16 mouse cellular contexts compared by ENCODE assay signal in genomic region chr16:95352266-95352665, GRCm38 (mm10).
A peak's percentile ranks its signal among the peaks of the same experiment; 100 is the strongest.
DNase-seq lines count a peak whose midpoint lies in the region; ATAC-seq and TF ChIP-seq lines count a peak whose summit lies in the region.
"Had no signal": no experiment of that assay in that cellular context is flagged by ENCODE, and none has a peak within 500 bp of the region (broad histone marks: within the 10 kb centered on the region; RNA-seq: fewer than 3 reads in every experiment).

No protein-coding gene starts in this region.

- no peak for DNase-seq in heart, adult 9 months (ENCODE audit: low spot score in 2 of 2)
- DNase-seq in CH12.LX (ENCODE audit: extremely low read depth) = no peak
- no peak for DNase-seq in heart, postnatal 0 days (ENCODE audit: low spot score)
- no peak for DNase-seq in lung, adult 2 months
- DNase-seq: adrenal gland, postnatal 10 days; cerebellum, postnatal 36 days; liver, embryonic 13.5 days; retina, postnatal 1 day; spleen, adult 18-20 months had no signal

- 41% methylated on average over 8 of the region's 8 CpGs for WGBS in heart, embryonic 11.5 days (ENCODE audit: insufficient replicate concordance)
- WGBS in heart, postnatal 0 days = 51% methylated on average over 8 of the region's 8 CpGs
- WGBS in lung, adult 2 months = 43% methylated on average over 8 of the region's 8 CpGs
- WGBS in midbrain, embryonic 13.5 days = 63% methylated on average over 8 of the region's 8 CpGs

- in situ Hi-C loops in CH12.LX (cut with MboI; ENCODE audit: low pct_ligation_motif_present, low pct_unique_long_range_greater_than_20kb, low sequenced_read_pairs) = no loop called here

- no peak for TF ChIP-seq POLR2A in CH12.LX (IDR thresholded peaks at IDR 0.05; ENCODE audit: low read depth, low read length)
- TF ChIP-seq POLR2A in lung, adult 2 months (IDR thresholded peaks at IDR 0.05; ENCODE audit: borderline replicate concordance, extremely low read depth, low read depth, low read length) = peak; percentile 44; the same call in 1 of the 2 replicates

- peaks cover 30% of the 10 kb centered on the region for H3K4me1 ChIP-seq in heart, embryonic 11.5 days (ENCODE audit: control insufficient read depth, insufficient read depth, low read length)
- H3K4me1 ChIP-seq in CH12.LX (ENCODE audit: control insufficient read depth in 1 of 2, insufficient read depth in 2 of 2) = peaks cover 36 to 60% of the 10 kb centered on the region in 2 experiments
- peaks cover 13% of the 10 kb centered on the region for H3K4me1 ChIP-seq in heart, postnatal 0 days (ENCODE audit: control insufficient read depth, insufficient read depth)
- H3K4me1 ChIP-seq in lung, adult 2 months (ENCODE audit: control insufficient read depth, insufficient read depth, low read length) = peaks cover 34% of the 10 kb centered on the region
- 0 out of 2 replicates have a peak, but pooled peaks cover 8% of the 10 kb centered on the region for H3K4me1 ChIP-seq in midbrain, embryonic 13.5 days (replicated peaks)
- H3K4me1 ChIP-seq: neural tube, embryonic 15.5 days had no signal

- H3K79me2 ChIP-seq in CH12.LX (replicated peaks; ENCODE audit: control insufficient read depth, extremely low read depth, insufficient read depth, poor library complexity, severe bottlenecking) = no peaks in the 10 kb centered on the region

- no peak overlapping the region for H3K9ac ChIP-seq in heart, embryonic 11.5 days (ENCODE audit: low read depth, low read length)
- H3K9ac ChIP-seq in CH12.LX (ENCODE audit: insufficient read depth, low read depth) = no peak overlapping the region
- 0 out of 2 replicates have a peak overlapping the region, but pooled peaks have one; percentile 15 for H3K9ac ChIP-seq in heart, postnatal 0 days (replicated peaks; ENCODE audit: low read depth, low read length)
- no peak overlapping the region for H3K9ac ChIP-seq in midbrain, embryonic 13.5 days (replicated peaks)
- H3K9ac ChIP-seq: embryonic facial prominence, embryonic 13.5 days; forebrain, embryonic 12.5 days; liver, embryonic 13.5 days; neural tube, embryonic 15.5 days had no signal

- dilution Hi-C loops in CH12.LX (cut with MboI; ENCODE audit: extremely low pct_ligation_motif_present, extremely low pct_unique_long_range_greater_than_20kb, low sequenced_read_pairs) = no loop called here

- peak; percentile 55; the same call in 1 of the 2 replicates for ATAC-seq in heart, embryonic 11.5 days (replicated peaks; ENCODE audit: insufficient number of reproducible peaks, low FRiP score, low TSS enrichment)
- peak; percentile 27 for ATAC-seq in heart, postnatal 0 days (ENCODE audit: insufficient read depth, low read depth)
- ATAC-seq in erythroblast, adult 5-6 weeks (replicated peaks; ENCODE audit: low FRiP score, poor library complexity, severe bottlenecking) = no peak
- ATAC-seq in midbrain, embryonic 13.5 days = no peak

- no peak for TF ChIP-seq RAD21 in CH12.LX (IDR thresholded peaks at IDR 0.05; ENCODE audit: low read depth, low read length)

- H3K27ac ChIP-seq in heart, embryonic 11.5 days (ENCODE audit: low read depth, low read length) = peak overlapping the region; percentile 4; the same call in 1 of the 2 replicates
- no peak overlapping the region for H3K27ac ChIP-seq in CH12.LX (ENCODE audit: insufficient read depth, low read depth)
- no peak overlapping the region for H3K27ac ChIP-seq in heart, postnatal 0 days (ENCODE audit: low read depth)
- no peak overlapping the region for H3K27ac ChIP-seq in midbrain, embryonic 13.5 days
- H3K27ac ChIP-seq: embryonic facial prominence, embryonic 13.5 days; forebrain, embryonic 12.5 days; hindbrain, embryonic 10.5 days; liver, embryonic 13.5 days; neural tube, embryonic 15.5 days had no signal

- H3K36me3 ChIP-seq in heart, embryonic 11.5 days (ENCODE audit: control insufficient read depth, insufficient read depth, low read length) = no peaks in the 10 kb centered on the region
- no peaks in the 10 kb centered on the region for H3K36me3 ChIP-seq in CH12.LX (replicated peaks in 1 of 2; ENCODE audit: control insufficient read depth in 1 of 2, insufficient read depth in 1 of 2, low read length in 1 of 2)
- H3K36me3 ChIP-seq in heart, postnatal 0 days (replicated peaks; ENCODE audit: control insufficient read depth, insufficient read depth, low read length) = no peaks in the 10 kb centered on the region
- H3K36me3 ChIP-seq in midbrain, embryonic 13.5 days = no peaks in the 10 kb centered on the region
- H3K36me3 ChIP-seq: embryonic facial prominence, embryonic 13.5 days; forebrain, embryonic 12.5 days; hindbrain, embryonic 10.5 days; liver, embryonic 13.5 days; neural tube, embryonic 15.5 days had no signal

- no peak for TF ChIP-seq CTCF in CH12.LX (conservative IDR thresholded peaks at IDR 0.05 in 1 of 2, IDR thresholded peaks at IDR 0.05 in 1 of 2; ENCODE audit: low read depth in 2 of 2, low read length in 2 of 2)
- no peak for TF ChIP-seq CTCF in heart, postnatal 0 days (IDR thresholded peaks at IDR 0.05; ENCODE audit: low read depth)
- no peak for TF ChIP-seq CTCF in lung, adult 2 months (IDR thresholded peaks at IDR 0.05; ENCODE audit: insufficient read depth, low read length)

- H3K9me3 ChIP-seq in heart, embryonic 11.5 days (replicated peaks; ENCODE audit: control insufficient read depth, low read length) = no peaks in the 10 kb centered on the region
- no peaks in the 10 kb centered on the region for H3K9me3 ChIP-seq in CH12.LX (replicated peaks; ENCODE audit: low read length)
- H3K9me3 ChIP-seq in heart, postnatal 0 days (replicated peaks; ENCODE audit: control insufficient read depth, low read length) = no peaks in the 10 kb centered on the region
- no peaks in the 10 kb centered on the region for H3K9me3 ChIP-seq in midbrain, embryonic 13.5 days
- H3K9me3 ChIP-seq: embryonic facial prominence, embryonic 13.5 days; forebrain, embryonic 12.5 days; hindbrain, embryonic 10.5 days; liver, embryonic 13.5 days; neural tube, embryonic 15.5 days had no signal

- H3K27me3 ChIP-seq in heart, embryonic 11.5 days (ENCODE audit: control insufficient read depth, insufficient read depth, low read length) = no peaks in the 10 kb centered on the region
- no peaks in the 10 kb centered on the region for H3K27me3 ChIP-seq in CH12.LX (replicated peaks)
- H3K27me3 ChIP-seq in heart, postnatal 0 days (ENCODE audit: control insufficient read depth, insufficient read depth, low read length) = no peaks in the 10 kb centered on the region
- no peaks in the 10 kb centered on the region for H3K27me3 ChIP-seq in midbrain, embryonic 13.5 days
- H3K27me3 ChIP-seq: embryonic facial prominence, embryonic 13.5 days; forebrain, embryonic 12.5 days; liver, embryonic 13.5 days; neural tube, embryonic 15.5 days had no signal

- H3K4me3 ChIP-seq in heart, embryonic 11.5 days (ENCODE audit: low read depth, low read length) = no peak overlapping the region
- no peak overlapping the region for H3K4me3 ChIP-seq in CH12.LX (replicated peaks in 1 of 3; ENCODE audit: low read depth in 2 of 3, low read length in 2 of 3, poor library complexity in 1 of 3)
- no peak overlapping the region for H3K4me3 ChIP-seq in heart, postnatal 0 days (ENCODE audit: low read depth, low read length)
- no peak overlapping the region for H3K4me3 ChIP-seq in lung, adult 2 months (replicated peaks; ENCODE audit: extremely low read depth, low read depth, low read length)
- no peak overlapping the region for H3K4me3 ChIP-seq in midbrain, embryonic 13.5 days (replicated peaks)
- H3K4me3 ChIP-seq: embryonic facial prominence, embryonic 13.5 days; forebrain, embryonic 12.5 days; hindbrain, embryonic 10.5 days; liver, embryonic 13.5 days; neural tube, embryonic 15.5 days had no signal

- H3K4me2 ChIP-seq in heart, embryonic 11.5 days = no peak overlapping the region
- H3K4me2 ChIP-seq in CH12.LX (ENCODE audit: insufficient read depth, low read depth, poor library complexity, severe bottlenecking) = no peak overlapping the region
- H3K4me2 ChIP-seq in heart, postnatal 0 days (ENCODE audit: low read depth, low read length) = no peak overlapping the region
- H3K4me2 ChIP-seq in midbrain, embryonic 13.5 days (replicated peaks) = no peak overlapping the region
- H3K4me2 ChIP-seq: embryonic facial prominence, embryonic 13.5 days; forebrain, embryonic 12.5 days; liver, embryonic 13.5 days; neural tube, embryonic 15.5 days had no signal

- no peak for TF ChIP-seq EP300 in CH12.LX (IDR thresholded peaks at IDR 0.05; ENCODE audit: low read length)
- no peak for TF ChIP-seq EP300 in heart, postnatal 0 days (IDR thresholded peaks at IDR 0.05; ENCODE audit: low read depth)

TF ChIP-seq in CH12.LX, 34 proteins besides CTCF, POLR2A, EP300 and RAD21:
- TF ChIP-seq JUND (conservative IDR thresholded peaks at IDR 0.05; ENCODE audit: low read depth, low read length) (no peak), SMC3 (IDR thresholded peaks at IDR 0.05; ENCODE audit: low read depth, low read length) (no peak), TCF12 (IDR thresholded peaks at IDR 0.05; ENCODE audit: low read depth, low read length) (0 out of 2 replicates have a peak, but pooled peaks have one; percentile 25), MAX (IDR thresholded peaks at IDR 0.05; ENCODE audit: low read length) (0 out of 2 replicates have a peak, but pooled peaks have one; percentile 19), MAZ (IDR thresholded peaks at IDR 0.05; ENCODE audit: low read depth, low read length) (no peak), NELFE (IDR thresholded peaks at IDR 0.05; ENCODE audit: low read depth, low read length) (no peak), TBP (conservative IDR thresholded peaks at IDR 0.05; ENCODE audit: low read depth, low read length) (no peak), SIN3A (IDR thresholded peaks at IDR 0.05; ENCODE audit: low read length) (no peak), JUN (IDR thresholded peaks at IDR 0.05; ENCODE audit: insufficient read depth, low read depth, low read length) (no peak), ZNF384 (IDR thresholded peaks at IDR 0.05; ENCODE audit: low read depth, low read length) (no peak), MEF2A (IDR thresholded peaks at IDR 0.05; ENCODE audit: borderline replicate concordance, low read depth, low read length) (no peak), GABPA (IDR thresholded peaks at IDR 0.05; ENCODE audit: insufficient replicate concordance, low read depth, low read length) (no peak), BHLHE40 (IDR thresholded peaks at IDR 0.05; ENCODE audit: low read depth, low read length) (no peak), KAT2A (IDR thresholded peaks at IDR 0.05; ENCODE audit: insufficient replicate concordance, low read length) (no peak), E2F4 (IDR thresholded peaks at IDR 0.05; ENCODE audit: insufficient replicate concordance, low read depth, low read length) (no peak), USF2 (conservative IDR thresholded peaks at IDR 0.05; ENCODE audit: low read depth, low read length) (no peak), MXI1 (IDR thresholded peaks at IDR 0.05; ENCODE audit: low read depth, low read length) (no peak), IRF4 (IDR thresholded peaks at IDR 0.05; ENCODE audit: low read depth, low read length) (peak; percentile 27; the same call in 1 of the 2 replicates), USF1 (IDR thresholded peaks at IDR 0.05; ENCODE audit: low read depth, low read length) (no peak)

Comparison
In these comparisons a context has a peak if more than half of its experiments do, and no peak if none do; other contexts are left out.
1. ATAC-seq: peak in heart, embryonic 11.5 days (single experiment) and heart, postnatal 0 days (single experiment); none in erythroblast, adult 5-6 weeks (single experiment) and midbrain, embryonic 13.5 days (single experiment).